Mouse (Mus musculus) ES-Bruce4 (cell line): ENCODE data around the gene Lmtk3.

Source experiments
- CTCF ChIP-seq: IDR thresholded peaks from one replicate; pipeline ENCODE4 v1.8.1; 2011; ENCODE audit warnings: low read depth, low read length
- POLR2A ChIP-seq: IDR thresholded peaks from one replicate; pipeline ENCODE4 v1.8.1; 2011; ENCODE audit warnings: low read length; ENCODE audit not compliant: insufficient read depth

DNA sequence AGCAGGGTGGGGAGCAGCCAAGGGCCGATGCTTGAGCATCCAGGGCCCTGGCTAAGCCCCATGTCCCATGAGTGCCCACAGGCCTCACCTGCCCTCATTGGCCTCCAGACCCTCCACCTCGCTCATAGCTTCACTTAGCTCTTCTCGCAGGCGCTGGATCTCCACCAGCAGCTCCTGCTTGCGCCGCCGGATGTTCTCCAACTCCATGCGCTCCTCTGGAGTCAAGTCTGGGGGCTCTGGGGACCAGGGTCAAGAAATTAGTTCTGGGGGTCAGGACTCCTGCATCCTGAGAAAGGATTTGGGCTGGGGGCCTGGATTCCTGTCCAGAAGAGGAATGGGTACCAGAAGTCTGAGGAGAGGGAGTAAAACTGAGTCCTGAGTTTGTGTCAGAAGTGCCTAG lies 29.4 kb downstream of the Lmtk3 start:
- TF ChIP-seq CTCF (no peak), POLR2A (no peak)
